Mouse (Mus musculus) heart, adult 2 months (tissue): ENCODE data around the gene Thsd7a.

ENCODE experiments used
- CTCF ChIP-seq: fragments of 200-600 bp; IDR thresholded peaks from 2 replicates; pipeline ENCODE4 v1.8.1; 2022; ENCODE audit warnings: antibody characterized with exemption, mild to moderate bottlenecking, moderate library complexity
- POLR2A ChIP-seq: fragments of 200-500 bp; IDR thresholded peaks from 2 replicates; pipeline ENCODE4 v1.6.1; 2011; ENCODE audit warnings: mild to moderate bottlenecking, low read depth, low read length, control low read depth; ENCODE audit not compliant: insufficient read depth

DNA sequence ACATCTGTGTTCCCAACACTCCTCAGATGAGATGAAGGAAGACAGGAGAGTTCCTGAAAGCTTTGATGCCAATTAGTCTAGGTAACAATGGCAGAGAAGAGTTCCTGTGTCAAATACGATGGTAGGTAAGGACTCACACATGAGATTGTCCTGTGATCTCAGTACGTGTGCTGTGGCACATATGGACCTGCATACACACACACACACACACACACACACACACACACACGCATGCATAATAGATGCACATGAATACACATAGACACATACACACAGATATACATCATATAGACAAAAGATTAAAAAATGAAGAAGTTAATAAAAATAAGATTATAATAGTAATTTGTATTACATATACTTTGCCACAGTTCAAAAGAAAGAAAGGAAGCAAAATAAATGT is 56.0 kb downstream of the Thsd7a start:
- TF ChIP-seq POLR2A = no peak
- no peak for TF ChIP-seq CTCF
